Mouse (Mus musculus) hindbrain, postnatal 0 days (tissue): Measurements from ENCODE around the gene Palmd. TPM values are rescaled to one million over a fixed set of nuclear protein-coding genes. Genes with fewer than 3 reads are reported as not detected.

Experiments
- ATAC-seq: fragments of 200-750 bp; cut with Nextera tagmentation; 2 replicates; pipeline ENCODE4 v1.8.0; 2017; ENCODE audit warnings: mild to moderate bottlenecking, moderate TSS enrichment, moderate library complexity
- DNase-seq: peaks from one replicate; pipeline ENCODE4 v3.0.0-alpha.2; 2015; ENCODE audit warnings: low spot score
- H3K27ac ChIP-seq: fragments of 300-500 bp; sonication (generic); 2 replicates; pipeline ENCODE4 v1.5.1; 2014; ENCODE audit warnings: mild to moderate bottlenecking
- H3K27me3 ChIP-seq: fragments of 300-500 bp; sonication (generic); 2 replicates; pipeline ENCODE4 v1.6.1; 2014; ENCODE audit warnings: low read length, mixed read lengths; ENCODE audit not compliant: insufficient read depth
- H3K36me3 ChIP-seq: fragments of 300-500 bp; sonication (generic); 2 replicates; pipeline ENCODE4 v1.6.1; 2014; ENCODE audit warnings: low read length, mixed read lengths; ENCODE audit not compliant: insufficient read depth
- H3K4me1 ChIP-seq: fragments of 300-500 bp; sonication (generic); 2 replicates; pipeline ENCODE4 v1.6.1; 2014; ENCODE audit warnings: antibody characterized with exemption, low read length, mixed read lengths; ENCODE audit not compliant: insufficient read depth
- H3K4me2 ChIP-seq: fragments of 300-500 bp; sonication (generic); 2 replicates; pipeline ENCODE4 v1.6.1; 2014; ENCODE audit warnings: low read depth, mild to moderate bottlenecking, low read length, moderate library complexity, mixed read lengths
- H3K4me3 ChIP-seq: fragments of 300-500 bp; sonication (generic); 2 replicates; pipeline ENCODE4 v1.5.1; 2014; ENCODE audit warnings: low read length
- H3K9ac ChIP-seq: fragments of 300-500 bp; sonication (generic); replicated peaks from 2 replicates; pipeline ENCODE4 v1.6.1; 2014; ENCODE audit warnings: mild to moderate bottlenecking, low read length, moderate library complexity, mixed read lengths
- H3K9me3 ChIP-seq: fragments of 300-500 bp; sonication (generic); 2 replicates; pipeline ENCODE4 v1.6.1; 2016; ENCODE audit warnings: low read length, mixed read lengths
- CTCF ChIP-seq: IDR thresholded peaks from 2 replicates; pipeline ENCODE4 v1.5.1; 2016; ENCODE audit warnings: antibody characterized with exemption, control low read depth, low read depth
- WGBS: fragments of 180-500 bp; shearing (Covaris S2); extraction: QIAGEN DNeasy Blood & Tissue Kit; methylation state at CpG from one replicate; pipeline ENCODE4 v1.1.7; 2014; 5-methylcytosine and 5-hydroxymethylcytosine counted together
- polyA plus RNA-seq: library from polyadenylated mRNA; unstranded; fragments of >200 nt; fragmentation: Nextera tagmentation; extraction: Ambion mirVana; gene quantifications from 2 replicates; pipeline ENCODE4 v1.2.1, GENCODE M21; 2015
- total RNA-seq: library from RNA; depleted of rRNA; stranded (reverse); fragments of >200 nt; gene quantifications from 2 replicates; pipeline ENCODE4 v1.2.3, GENCODE M21; 2014

The Palmd gene
- total and polyA plus RNA-seq, 2 experiments from 2014 or later = 2.9 to 9.1 TPM

- no peaks in the 10 kb centered on the region for H3K9me3 ChIP-seq
- no peak overlapping the region for H3K27ac ChIP-seq
- H3K9ac ChIP-seq = no peak overlapping the region
- DNase-seq (no peak), ATAC-seq (no peak)
- 88% methylated on average over 6 of the region's 6 CpGs for whole genome bisulfite sequencing
- H3K27me3 ChIP-seq = no peaks in the 10 kb centered on the region
- TF ChIP-seq CTCF = no peak
- no peak overlapping the region for H3K4me2 ChIP-seq
- no peaks in the 10 kb centered on the region for H3K4me1 ChIP-seq
- H3K4me3 ChIP-seq = no peak overlapping the region
- no peaks in the 10 kb centered on the region for H3K36me3 ChIP-seq
Observed at GRCm38 (mm10) chr3:116950665-116951115, 18.1 kb downstream of the Palmd start.

GRCm38 (mm10) chr3:116946476-116946875, 22.3 kb downstream of the Palmd start:
- DNase-seq (no peak), ATAC-seq (no peak)
- H3K4me3 ChIP-seq = no peak overlapping the region
- 87% methylated on average over 4 of the region's 4 CpGs for WGBS
- no peak overlapping the region for H3K4me2 ChIP-seq
- H3K9me3 ChIP-seq = no peaks in the 10 kb centered on the region
- H3K27ac ChIP-seq = no peak overlapping the region
- H3K4me1 ChIP-seq = no peaks in the 10 kb centered on the region
- no peak overlapping the region for H3K9ac ChIP-seq
- H3K27me3 ChIP-seq = no peaks in the 10 kb centered on the region
- no peaks in the 10 kb centered on the region for H3K36me3 ChIP-seq
- no peak for TF ChIP-seq CTCF

GRCm38 (mm10) chr3:116943422-116943821, 25.4 kb downstream of the Palmd start:
- Histone ChIP-seq H3K27me3 (no peaks in the 10 kb centered on the region), H3K9ac (no peak overlapping the region), H3K9me3 (no peaks in the 10 kb centered on the region), H3K27ac (no peak overlapping the region), H3K4me2 (no peak overlapping the region), H3K4me1 (no peaks in the 10 kb centered on the region), H3K36me3 (no peaks in the 10 kb centered on the region), H3K4me3 (no peak overlapping the region)
- WGBS = 58% methylated on average over 4 of the region's 4 CpGs
- no peak for TF ChIP-seq CTCF
- no peak for ATAC-seq
- DNase-seq = no peak

GRCm38 (mm10) chr3:116942751-116943150, 26.0 kb downstream of the Palmd start:
- Histone ChIP-seq H3K27me3 (no peaks in the 10 kb centered on the region), H3K4me2 (no peak overlapping the region), H3K9ac (no peak overlapping the region), H3K4me3 (no peak overlapping the region), H3K27ac (no peak overlapping the region), H3K36me3 (no peaks in the 10 kb centered on the region), H3K9me3 (no peaks in the 10 kb centered on the region), H3K4me1 (no peaks in the 10 kb centered on the region)
- 36% methylated on average over 6 of the region's 6 CpGs for WGBS
- no peak for DNase-seq
- no peak for ATAC-seq
- no peak for TF ChIP-seq CTCF

GRCm38 (mm10) chr3:116941559-116942117, 27.1 kb downstream of the Palmd start:
- Histone ChIP-seq H3K9ac (no peak overlapping the region), H3K4me3 (no peak overlapping the region), H3K27ac (no peak overlapping the region), H3K36me3 (no peaks in the 10 kb centered on the region), H3K4me1 (no peaks in the 10 kb centered on the region), H3K4me2 (no peak overlapping the region), H3K27me3 (no peaks in the 10 kb centered on the region), H3K9me3 (no peaks in the 10 kb centered on the region)
- no peak for TF ChIP-seq CTCF
- DNase-seq = no peak
- WGBS = 84% methylated on average over 1 of the region's 1 CpGs
- no peak for ATAC-seq

- H3K36me3 ChIP-seq = no peaks in the 10 kb centered on the region
- no peak for TF ChIP-seq CTCF
- H3K4me3 ChIP-seq = no peak overlapping the region
- no peak for DNase-seq
- H3K9me3 ChIP-seq = no peaks in the 10 kb centered on the region
- no peaks in the 10 kb centered on the region for H3K4me1 ChIP-seq
- H3K4me2 ChIP-seq = no peak overlapping the region
- WGBS = 70% methylated on average over 10 of the region's 10 CpGs
- H3K9ac ChIP-seq = no peak overlapping the region
- ATAC-seq = no peak
- no peak overlapping the region for H3K27ac ChIP-seq
- no peaks in the 10 kb centered on the region for H3K27me3 ChIP-seq
Observed at GRCm38 (mm10) chr3:116940804-116941558, 27.8 kb downstream of the Palmd start.

GRCm38 (mm10) chr3:116936934-116937691, 31.7 kb downstream of the Palmd start:
- no peak overlapping the region for H3K27ac ChIP-seq
- no peaks in the 10 kb centered on the region for H3K4me1 ChIP-seq
- no peaks in the 10 kb centered on the region for H3K27me3 ChIP-seq
- TF ChIP-seq CTCF = no peak
- 59% methylated on average over 4 of the region's 4 CpGs for WGBS
- ATAC-seq (no peak), DNase-seq (no peak)
- no peak overlapping the region for H3K4me2 ChIP-seq
- H3K9me3 ChIP-seq = no peaks in the 10 kb centered on the region
- no peaks in the 10 kb centered on the region for H3K36me3 ChIP-seq
- no peak overlapping the region for H3K9ac ChIP-seq
- no peak overlapping the region for H3K4me3 ChIP-seq
